22 mouse cellular contexts compared by ENCODE assay signal in the genomic region with DNA sequence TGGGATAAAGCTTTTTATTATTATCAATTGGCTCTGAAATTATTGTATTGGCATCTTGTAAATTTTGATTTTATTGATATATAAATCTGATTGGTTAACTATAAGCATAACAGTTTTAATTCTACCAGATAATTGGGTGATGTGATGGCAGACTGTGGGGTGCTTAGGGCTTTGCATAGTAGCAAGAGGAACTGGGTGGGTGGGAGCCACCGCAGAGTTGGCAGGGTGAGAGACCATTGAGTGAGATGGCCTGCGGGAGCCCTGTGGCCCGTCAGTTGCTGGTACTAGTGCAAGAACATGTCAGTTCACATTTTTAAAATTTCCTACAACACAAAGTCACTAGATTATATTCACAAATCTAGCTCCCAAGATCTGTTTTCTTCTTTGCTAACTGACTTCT. TPM values are rescaled to one million over a fixed set of nuclear protein-coding genes. Genes with fewer than 3 reads are reported as not detected.
"Had no signal": no experiment of that assay in that cellular context is flagged by ENCODE, and none has a peak within 500 bp of the region (broad histone marks: within the 10 kb centered on the region; RNA-seq: fewer than 3 reads in every experiment).

No protein-coding gene starts in this region.

- H3K9ac ChIP-seq: liver, embryonic 14.5 days; lung, embryonic 15.5 days; midbrain, embryonic 13.5 days; midbrain, embryonic 15.5 days; neural tube, embryonic 12.5 days had no signal

- H3K4me3 ChIP-seq: lung, embryonic 15.5 days; megakaryocyte, embryonic 14.5 days; midbrain, embryonic 13.5 days; midbrain, embryonic 15.5 days; neural tube, embryonic 12.5 days had no signal

- H3K36me3 ChIP-seq: lung, embryonic 15.5 days; midbrain, embryonic 13.5 days; midbrain, embryonic 15.5 days; neural tube, embryonic 12.5 days had no signal

- H3K27me3 ChIP-seq: lung, embryonic 15.5 days; megakaryocyte, embryonic 14.5 days; midbrain, embryonic 13.5 days; midbrain, embryonic 15.5 days; neural tube, embryonic 12.5 days had no signal

- H3K4me1 ChIP-seq: lung, embryonic 15.5 days; midbrain, embryonic 13.5 days; midbrain, embryonic 15.5 days; neural tube, embryonic 12.5 days had no signal

- ATAC-seq: lung, postnatal 0 days; midbrain, embryonic 13.5 days; midbrain, embryonic 15.5 days had no signal

- H3K27ac ChIP-seq: liver, embryonic 14.5 days; lung, embryonic 15.5 days; macrophage; midbrain, embryonic 13.5 days; midbrain, embryonic 15.5 days; neural tube, embryonic 12.5 days had no signal

- DNase-seq: lung, adult 2 months; lung, postnatal 14 days; lung, postnatal 36 days; right cerebral cortex, adult 18-20 months; right cerebral cortex, postnatal 25 days; right cerebral cortex, postnatal 4 days; spleen, adult 18-20 months; thymus, adult 18-20 months; thymus, postnatal 14 days; thymus, postnatal 36 days had no signal

RNA-seq across cellular contexts. Expression of a gene that starts 34.9 kb away (rescaled TPM):
- total RNA-seq: midbrain, postnatal 0 days had no signal
- polyA plus RNA-seq: liver, embryonic 14.5 days; lung, embryonic 15.5 days; lung, postnatal 0 days; midbrain, embryonic 11.5 days; midbrain, embryonic 13.5 days; midbrain, embryonic 15.5 days; midbrain, postnatal 0 days; neural tube, embryonic 12.5 days; neural tube, embryonic 14.5 days; stomach, embryonic 14.5 days had no signal
